Mouse (Mus musculus) CH12.LX (cell line): ENCODE results near the gene Dnajb13.

Experiments
- CHD2 ChIP-seq: IDR thresholded peaks from 2 replicates; pipeline ENCODE4 v1.6.1; 2011; ENCODE audit warnings: low read length, improper control_type of control experiment
- CTCF ChIP-seq, 2 experiments: IDR thresholded peaks in 1 of 2; conservative IDR thresholded peaks in 1 of 2; 2 replicates each; pipeline ENCODE4 v1.5.1; 2011 to 2012; ENCODE audit warnings: low read depth in 2 of 2, low read length in 2 of 2, improper control_type of control experiment in 1 of 2, inconsistent platforms in 1 of 2, mild to moderate bottlenecking in 1 of 2, moderate library complexity in 1 of 2
- EP300 ChIP-seq: IDR thresholded peaks from 2 replicates; pipeline ENCODE4 v1.6.1; 2011; ENCODE audit warnings: low read length, improper control_type of control experiment
- HCFC1 ChIP-seq: IDR thresholded peaks from 2 replicates; pipeline ENCODE4 v1.6.1; 2012; ENCODE audit warnings: low read depth, mild to moderate bottlenecking, inconsistent platforms, low read length, improper control_type of control experiment
- MAFK ChIP-seq: IDR thresholded peaks from 2 replicates; pipeline ENCODE4 v1.6.1; 2011; ENCODE audit warnings: low read length, improper control_type of control experiment; ENCODE audit not compliant: insufficient replicate concordance
- MXI1 ChIP-seq: IDR thresholded peaks from 2 replicates; pipeline ENCODE4 v1.6.1; 2011; ENCODE audit warnings: mild to moderate bottlenecking, low read depth, low read length, improper control_type of control experiment
- POLR2A ChIP-seq: IDR thresholded peaks from 2 replicates; pipeline ENCODE4 v1.6.1; 2011; ENCODE audit warnings: low read depth, mild to moderate bottlenecking, improper control_type of control experiment, low read length
- POLR2AphosphoS2 ChIP-seq: IDR thresholded peaks from 2 replicates; pipeline ENCODE4 v1.6.1; 2011; ENCODE audit warnings: low read depth, low read length, improper control_type of control experiment
- RCOR1 ChIP-seq: conservative IDR thresholded peaks from 2 replicates; pipeline ENCODE4 v1.6.1; 2012; ENCODE audit warnings: low read depth, mild to moderate bottlenecking, inconsistent platforms, low read length, improper control_type of control experiment
- SMC3 ChIP-seq: IDR thresholded peaks from 2 replicates; pipeline ENCODE4 v1.6.1; 2011; ENCODE audit warnings: low read depth, low read length, improper control_type of control experiment
- TBP ChIP-seq: conservative IDR thresholded peaks from 2 replicates; pipeline ENCODE4 v1.6.1; 2011; ENCODE audit warnings: low read depth, low read length, improper control_type of control experiment
- USF2 ChIP-seq: conservative IDR thresholded peaks from 2 replicates; pipeline ENCODE4 v1.6.1; 2011; ENCODE audit warnings: low read depth, low read length, improper control_type of control experiment
- ZNF384 ChIP-seq: IDR thresholded peaks from 2 replicates; pipeline ENCODE4 v1.6.1; 2012; ENCODE audit warnings: low read depth, low read length, improper control_type of control experiment, inconsistent platforms

- no peak for TF ChIP-seq POLR2A
- TF ChIP-seq ZNF384: no peak
- TF ChIP-seq RCOR1: no peak
- TF ChIP-seq CHD2: no peak
- no peak for TF ChIP-seq TBP
- TF ChIP-seq CTCF (conservative IDR thresholded peaks at IDR 0.05 in 1 of 2, IDR thresholded peaks at IDR 0.05 in 1 of 2; ENCODE audit: low read depth in 2 of 2, low read length in 2 of 2): no peak
- TF ChIP-seq MXI1: no peak
- TF ChIP-seq POLR2AphosphoS2: no peak
- no peak for TF ChIP-seq EP300
- TF ChIP-seq MAFK: no peak
- no peak for TF ChIP-seq USF2
- TF ChIP-seq SMC3: no peak
- TF ChIP-seq HCFC1: no peak
Observed at GRCm38 (mm10) chr7:100547631-100548030, 32.9 kb upstream of the Dnajb13 start.
